Mouse (Mus musculus) heart, adult 2 months (tissue): ENCODE measurements around the gene Brd3. TPM values are rescaled to one million over a fixed set of nuclear protein-coding genes. Genes with fewer than 3 reads are reported as not detected.
A peak's percentile ranks its signal among the peaks of the same experiment; 100 is the strongest.

Experiments used
- DNase-seq, 2 experiments: peaks; one replicate each; pipeline ENCODE4 v3.0.0; 2021
- H3K27ac ChIP-seq: fragments of 200-600 bp; 2 replicates; pipeline ENCODE4 v1.8.1; 2022
- H3K27me3 ChIP-seq: fragments of 200-500 bp; 2 replicates; pipeline ENCODE4 v1.6.1; 2012; ENCODE audit warnings: mild to moderate bottlenecking, low read length, inconsistent platforms, mixed read lengths; ENCODE audit not compliant: control insufficient read depth, insufficient read depth
- H3K36me3 ChIP-seq: fragments of 200-500 bp; 2 replicates; pipeline ENCODE4 v1.6.1; 2012; ENCODE audit warnings: low read length, inconsistent platforms; ENCODE audit not compliant: control insufficient read depth, insufficient read depth
- H3K4me1 ChIP-seq: fragments of 200-500 bp; 2 replicates; pipeline ENCODE4 v1.6.1; 2011; ENCODE audit warnings: low read length; ENCODE audit not compliant: control insufficient read depth, insufficient read depth
- H3K4me3 ChIP-seq: fragments of 200-600 bp; 2 replicates; pipeline ENCODE4 v1.8.1; 2022
- H3K79me2 ChIP-seq: fragments of 200-500 bp; replicated peaks from 2 replicates; pipeline ENCODE4 v1.6.1; 2012; ENCODE audit warnings: mild to moderate bottlenecking, inconsistent platforms, low read length, moderate library complexity, mixed read lengths; ENCODE audit not compliant: control insufficient read depth, insufficient read depth
- H3K9ac ChIP-seq: fragments of 200-500 bp; 2 replicates; pipeline ENCODE4 v1.6.1; 2012; ENCODE audit warnings: low read depth, mild to moderate bottlenecking, control low read depth, inconsistent platforms, low read length, mixed read lengths
- CTCF ChIP-seq: fragments of 200-600 bp; IDR thresholded peaks from 2 replicates; pipeline ENCODE4 v1.8.1; 2022; ENCODE audit warnings: antibody characterized with exemption, mild to moderate bottlenecking, moderate library complexity
- EP300 ChIP-seq: fragments of 200-500 bp; IDR thresholded peaks from 2 replicates; pipeline ENCODE4 v1.6.1; 2011; ENCODE audit warnings: low read depth, low read length, control low read depth; ENCODE audit not compliant: insufficient read depth
- POLR2A ChIP-seq: fragments of 200-500 bp; IDR thresholded peaks from 2 replicates; pipeline ENCODE4 v1.6.1; 2011; ENCODE audit warnings: mild to moderate bottlenecking, low read depth, low read length, control low read depth; ENCODE audit not compliant: insufficient read depth
- WGBS: fragments of 180-500 bp; shearing (Covaris S2); methylation state at CpG from one replicate; pipeline ENCODE4 v1.1.7; 2018; 5-methylcytosine and 5-hydroxymethylcytosine counted together
- intact Hi-C: fragments of 180-260 bp; cut with DNase I; formaldehyde crosslinking; loops from one replicate; pipeline ENCODE4 v1.15.1; 2025
- polyA plus RNA-seq: library from polyadenylated mRNA; depleted of rRNA; stranded (reverse); fragments of >200 nt; gene quantifications from 2 replicates; pipeline ENCODE4 v1.2.3, GENCODE M21; 2012
- total RNA-seq, 2 experiments: library from RNA; stranded (reverse); gene quantifications; 2 replicates each; pipeline ENCODE4 v1.2.3; 2021

The Brd3 gene
- total and polyA plus RNA-seq, 3 experiments: 12.5 to 28.7 (median 27.0) TPM

- DNase-seq: no peak
- Histone ChIP-seq H3K79me2 (no peaks in the 10 kb centered on the region), H3K9ac (no peak overlapping the region), H3K4me3 (no peak overlapping the region), H3K27me3 (no peaks in the 10 kb centered on the region), H3K36me3 (no peaks in the 10 kb centered on the region), H3K27ac (no peak overlapping the region), H3K4me1 (0 out of 2 replicates have a peak, but pooled peaks cover 2% of the 10 kb centered on the region)
- WGBS: 85% methylated on average over 7 of the region's 7 CpGs
- TF ChIP-seq EP300 (no peak), POLR2A (no peak), CTCF (no peak)
- intact Hi-C loops: no loop called here
These were observed 76.8 kb downstream of the Brd3 start for GRCm38 (mm10) chr2:27430621-27431020.

DNA sequence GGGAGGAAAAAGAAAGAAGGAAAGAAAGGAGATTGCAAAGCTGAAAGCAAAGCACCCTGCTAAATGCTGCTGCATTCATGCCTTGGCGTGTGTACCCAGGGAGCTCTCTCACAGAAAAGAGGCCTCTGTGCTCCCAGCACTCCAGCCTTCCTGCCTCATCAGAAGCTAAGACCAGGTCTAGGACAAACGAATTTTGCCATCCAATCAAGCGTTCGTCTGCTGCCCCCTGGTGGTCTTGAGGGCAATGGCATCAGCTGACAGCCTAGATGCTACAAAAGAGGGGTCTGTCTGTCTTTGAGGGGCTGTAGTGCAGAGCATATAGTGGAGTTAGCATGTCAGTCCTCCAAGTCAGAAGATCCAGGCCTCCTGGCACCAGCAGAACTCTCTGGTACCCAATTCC is 79.4 kb downstream of the Brd3 start:
- peak; percentile 81 to 89 for DNase-seq

GRCm38 (mm10) chr2:27426855-27427457 is 80.5 kb downstream of the Brd3 start, which contains the start of gene Vav2:
Vav2 (minus strand) TSS chr2:27427033.
- H3K79me2 ChIP-seq: no peaks in the 10 kb centered on the region
- peak within 1 kb of the TSS; percentile 88 for H3K9ac ChIP-seq
- peak within 1 kb of the TSS; percentile 73 for H3K4me3 ChIP-seq
- DNase-seq: peak; percentile 95
- TF ChIP-seq CTCF (no peak), POLR2A (peak; percentile 40; the same call in 1 of the 2 replicates), EP300 (peak; percentile 33; the same call in 1 of the 2 replicates)
- intact Hi-C loops: no loop called here
- no peaks in the 10 kb centered on the region for H3K27me3 ChIP-seq
- no peaks in the 10 kb centered on the region for H3K36me3 ChIP-seq
- peak within 1 kb of the TSS; percentile 81 for H3K27ac ChIP-seq
- H3K4me1 ChIP-seq: peaks cover 3% of the 10 kb centered on the region; the same call in 1 of the 2 replicates
- 1% methylated on average over 58 of the region's 58 CpGs for WGBS

More for the DNA sequence above, 79.4 kb downstream of the Brd3 start:
- no peak overlapping the region for H3K27ac ChIP-seq
- no peaks in the 10 kb centered on the region for H3K79me2 ChIP-seq
- WGBS: 2% methylated on average over 4 of the region's 4 CpGs
- no peaks in the 10 kb centered on the region for H3K27me3 ChIP-seq
- H3K4me1 ChIP-seq: peaks cover 3% of the 10 kb centered on the region; the same call in 1 of the 2 replicates
- TF ChIP-seq EP300 (peak; percentile 96), POLR2A (no peak), CTCF (peak; percentile 99; the same call in 1 of the 2 replicates)
- no peak overlapping the region for H3K4me3 ChIP-seq
- no peaks in the 10 kb centered on the region for H3K36me3 ChIP-seq
- no peak overlapping the region for H3K9ac ChIP-seq
- intact Hi-C loops: loop anchor here (1.0 to 2.0 kb wide), 2 partner anchors 139 to 147 kb away; no protein-coding TSS in a partner anchor

GRCm38 (mm10) chr2:27426406-27426854 is 81.0 kb downstream of the Brd3 start:
- Histone ChIP-seq H3K36me3 (no peaks in the 10 kb centered on the region), H3K79me2 (no peaks in the 10 kb centered on the region), H3K4me1 (peaks cover 4% of the 10 kb centered on the region; the same call in 1 of the 2 replicates), H3K27me3 (no peaks in the 10 kb centered on the region), H3K9ac (peak overlapping the region; percentile 88), H3K27ac (peak overlapping the region; percentile 81), H3K4me3 (peak overlapping the region; percentile 73)
- no peak for TF ChIP-seq EP300
- TF ChIP-seq CTCF: no peak
- TF ChIP-seq POLR2A: no peak; the same call in 1 of the 2 replicates
- under 1% methylated on average over 60 of the region's 64 CpGs for WGBS
- intact Hi-C loops: no loop called here
- DNase-seq: peak in 1 of 2 experiments; percentile 84

DNA sequence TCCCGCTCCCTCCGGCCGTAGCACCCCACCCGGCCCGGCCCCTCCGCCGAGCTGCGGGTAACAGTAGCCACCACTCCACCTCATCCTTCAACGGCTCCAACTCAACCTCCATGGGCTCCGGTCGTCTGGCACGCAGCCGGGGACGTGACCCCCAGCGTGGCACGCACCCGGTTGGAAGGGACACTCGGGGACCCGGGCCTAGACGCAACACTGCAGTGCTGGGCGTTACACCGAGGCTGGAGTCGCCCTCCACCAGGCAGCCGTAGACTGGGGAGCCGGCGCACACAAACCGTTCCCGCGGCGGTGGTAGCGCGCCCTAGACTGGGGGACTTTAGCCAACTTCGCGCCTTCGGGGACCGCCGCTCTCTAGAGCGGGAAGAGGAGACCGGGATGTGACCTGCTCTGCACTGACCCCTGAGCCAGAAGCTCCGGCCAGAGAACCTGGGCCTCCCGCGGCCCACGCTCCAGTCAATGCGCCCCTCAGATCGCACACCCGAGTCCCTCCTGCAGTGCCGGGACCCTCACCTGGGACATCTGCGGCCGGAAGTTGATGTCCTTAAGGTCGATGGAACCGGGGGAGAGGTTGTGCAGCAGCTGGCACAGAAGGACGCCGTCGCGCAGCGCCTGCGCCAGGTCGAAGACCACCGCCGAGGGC is 81.6 kb downstream of the Brd3 start:
- H3K9ac ChIP-seq: peak overlapping the region; percentile 88
- H3K79me2 ChIP-seq: no peaks in the 10 kb centered on the region
- H3K4me3 ChIP-seq: peak overlapping the region; percentile 73
- H3K4me1 ChIP-seq: peaks cover 7% of the 10 kb centered on the region
- H3K27ac ChIP-seq: peak overlapping the region; percentile 52
- peak; percentile 56 to 68 for DNase-seq
- WGBS: under 1% methylated on average over 59 of the region's 60 CpGs
- no peak for TF ChIP-seq CTCF
- no peak for TF ChIP-seq EP300
- no peak for TF ChIP-seq POLR2A
- no peaks in the 10 kb centered on the region for H3K27me3 ChIP-seq
- intact Hi-C loops: no loop called here
- no peaks in the 10 kb centered on the region for H3K36me3 ChIP-seq

DNA sequence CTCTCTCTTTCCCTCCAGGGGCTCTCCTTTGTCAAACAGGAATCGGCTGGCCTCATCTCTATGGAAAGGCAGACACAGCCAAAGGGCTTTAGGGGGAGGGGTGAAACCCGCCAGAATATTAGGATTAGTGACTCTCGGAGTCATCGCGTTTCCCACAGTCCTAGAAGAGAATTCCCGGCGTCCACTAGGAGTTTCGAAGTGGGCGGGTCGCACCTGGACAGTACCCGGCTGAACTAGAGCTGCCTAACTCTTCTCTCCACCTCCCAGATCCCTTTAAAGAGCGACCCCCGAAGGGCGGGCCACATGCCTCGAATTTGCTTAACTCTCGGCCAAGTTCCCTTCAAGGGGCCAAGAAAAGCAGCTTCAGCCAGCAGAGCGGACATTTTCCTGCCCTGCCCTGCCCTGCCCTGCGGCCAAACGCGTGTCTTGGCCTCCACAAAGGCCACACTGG is 82.3 kb downstream of the Brd3 start:
- Histone ChIP-seq H3K27me3 (no peaks in the 10 kb centered on the region), H3K36me3 (no peaks in the 10 kb centered on the region), H3K9ac (peak overlapping the region; percentile 88), H3K4me3 (peak overlapping the region; percentile 73), H3K27ac (peak overlapping the region; percentile 52; the same call in 1 of the 2 replicates), H3K79me2 (no peaks in the 10 kb centered on the region), H3K4me1 (peaks cover 7% of the 10 kb centered on the region)
- intact Hi-C loops: no loop called here
- WGBS: 19% methylated on average over 20 of the region's 20 CpGs
- TF ChIP-seq POLR2A (no peak), CTCF (no peak), EP300 (no peak)
- DNase-seq: peak; percentile 42 to 45
